Mouse (Mus musculus) testis, adult 2 months (tissue): ENCODE measurements around the gene Gpr37l1.

Experiments
- CTCF ChIP-seq: fragments of 200-500 bp; IDR thresholded peaks from 2 replicates; pipeline ENCODE4 v1.5.1; 2012; ENCODE audit warnings: low read depth, mild to moderate bottlenecking, inconsistent platforms, low read length, moderate library complexity; ENCODE audit not compliant: control insufficient read depth, insufficient read depth, insufficient replicate concordance
- POLR2A ChIP-seq: fragments of 200-500 bp; IDR thresholded peaks from 2 replicates; pipeline ENCODE4 v1.6.1; 2012; ENCODE audit warnings: low read depth, mild to moderate bottlenecking, inconsistent platforms, low read length, moderate library complexity; ENCODE audit not compliant: control insufficient read depth

- no peak for TF ChIP-seq CTCF
- TF ChIP-seq POLR2A = no peak
Measured at GRCm38 (mm10) chr1:135177724-135178123, 10.2 kb upstream of the Gpr37l1 start.
